Mouse (Mus musculus): Measurements from ENCODE around the gene Nol9.
A peak's percentile ranks its signal among the peaks of the same experiment; 100 is the strongest.

The Nol9 gene

GRCm38 (mm10) chr4:152092751-152093293 lies 53.7 kb downstream of the Nol9 start:
- no peak for DNase-seq (ENCODE audit: low spot score in 2 of 2)

DNA sequence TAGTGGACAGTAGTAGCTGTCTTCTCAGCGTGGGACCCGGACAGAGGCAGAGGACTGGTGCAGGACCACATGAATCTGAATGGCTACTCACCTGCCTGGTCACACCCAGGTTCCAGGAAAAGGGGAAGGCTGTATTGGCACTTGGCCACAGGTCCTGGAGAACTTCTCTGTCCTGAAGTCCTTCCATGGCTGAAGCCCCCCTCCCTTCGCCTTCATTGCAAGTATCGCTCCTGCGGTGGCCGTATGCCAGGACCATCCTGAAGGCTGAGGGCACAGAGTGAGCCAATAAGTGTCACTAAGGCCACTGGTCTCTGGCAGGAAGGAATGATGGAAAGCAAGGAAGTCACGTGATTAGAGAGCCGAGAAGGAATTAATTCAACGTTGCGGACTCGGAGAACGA lies 55.1 kb downstream of the Nol9 start:
- DNase-seq (ENCODE audit: low spot score in 2 of 2), result no peak

DNA sequence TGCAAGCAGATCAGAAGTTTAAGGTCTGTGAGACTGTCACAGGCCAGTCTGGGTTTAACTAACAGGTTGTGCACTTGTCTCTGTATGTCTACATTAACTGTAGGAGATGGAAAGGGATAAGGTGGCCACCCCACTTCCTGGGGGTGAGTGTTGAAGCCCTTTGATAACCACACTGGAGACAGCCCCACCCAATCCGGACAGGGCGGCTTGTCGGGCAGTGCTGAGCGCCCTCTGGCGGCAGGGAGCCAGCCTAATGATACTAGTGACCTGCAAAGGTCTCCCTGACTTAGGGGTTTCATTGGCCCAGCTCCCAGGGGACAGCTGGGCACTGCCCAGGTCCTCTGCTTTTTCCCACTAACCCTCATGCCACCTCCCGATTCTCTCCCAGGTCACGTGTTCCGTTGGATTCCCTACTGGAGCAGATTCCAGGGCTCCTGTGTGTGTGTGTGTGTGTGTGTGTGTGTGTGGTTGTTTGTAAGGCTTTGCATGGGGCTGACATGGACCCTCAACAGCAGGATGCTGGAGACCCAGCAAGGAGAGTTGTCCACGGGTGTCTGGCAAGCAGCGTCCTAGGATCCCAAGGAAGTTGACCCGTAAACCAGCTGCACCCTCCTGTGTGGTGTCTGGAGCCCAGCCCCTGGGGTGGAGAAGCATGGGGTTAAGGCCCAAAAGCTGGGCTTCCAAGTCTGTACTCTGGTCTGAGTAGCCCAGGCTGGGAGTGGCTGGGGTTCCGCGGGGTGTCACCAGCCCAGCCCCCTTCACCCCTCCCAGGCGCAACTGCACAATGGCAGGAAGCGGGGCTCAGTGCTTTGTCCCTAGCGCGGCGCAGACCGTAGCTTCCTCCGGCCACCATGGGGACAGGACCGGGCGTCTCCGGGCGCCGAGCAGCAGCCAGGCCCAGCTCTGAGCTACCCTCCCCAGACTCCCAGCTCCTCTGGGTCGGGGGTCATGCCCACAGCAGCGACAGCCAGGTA lies 57.1 kb downstream of the Nol9 start:
- peak in 1 of 2 experiments; percentile 69 for DNase-seq (ENCODE audit: low spot score in 2 of 2)

GRCm38 (mm10) chr4:152096927-152097326 lies 57.8 kb downstream of the Nol9 start:
- no peak for DNase-seq (ENCODE audit: low spot score in 2 of 2)

DNA sequence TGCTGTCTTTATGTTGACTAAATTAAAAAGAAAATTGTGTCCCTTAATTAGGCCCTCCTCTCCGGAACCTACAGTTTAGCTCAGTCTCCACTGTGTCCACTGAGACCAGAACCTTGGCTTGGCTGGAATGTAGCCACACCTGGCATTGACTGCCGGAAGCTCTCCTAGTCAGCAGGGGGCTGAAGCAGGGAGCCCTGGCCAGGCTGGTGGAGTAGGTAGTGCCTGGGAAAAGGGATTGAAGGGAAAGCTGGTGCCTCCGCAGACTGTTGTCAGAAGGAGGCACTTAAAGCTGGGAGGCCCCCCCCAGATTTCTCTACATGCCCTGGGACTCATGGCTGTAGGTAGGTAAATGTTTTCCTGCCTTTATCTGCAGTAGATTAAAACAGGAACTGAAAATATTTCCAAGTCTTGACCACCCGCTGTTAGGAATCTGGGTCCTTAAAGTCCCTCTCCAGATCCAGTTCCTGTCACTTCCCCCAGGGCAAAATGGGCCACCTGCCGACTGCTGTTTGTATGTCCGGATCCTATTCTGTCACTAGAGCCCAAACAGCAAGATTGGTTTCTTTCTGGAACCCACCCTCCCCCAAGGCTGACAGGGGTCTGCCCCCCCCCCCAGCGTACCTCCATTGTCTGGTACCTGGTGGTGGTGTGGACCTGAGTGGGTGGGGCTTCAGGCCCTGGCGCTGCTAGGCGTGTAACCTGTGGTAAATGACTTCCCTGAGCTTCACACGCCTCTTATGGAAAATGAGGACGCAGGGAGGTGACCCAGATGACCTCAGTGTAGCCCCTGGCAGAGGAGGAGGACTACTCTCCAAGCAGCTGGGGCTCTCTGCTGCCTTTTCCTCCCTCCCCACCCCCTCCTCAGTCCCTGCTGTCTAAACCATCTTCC lies 59.0 kb downstream of the Nol9 start:
- no peak for DNase-seq (ENCODE audit: low spot score in 2 of 2)

GRCm38 (mm10) chr4:152100541-152100940 lies 61.4 kb downstream of the Nol9 start:
- no peak for DNase-seq (ENCODE audit: low spot score in 2 of 2)

GRCm38 (mm10) chr4:152101081-152101653 lies 62.0 kb downstream of the Nol9 start:
- DNase-seq (ENCODE audit: low spot score in 2 of 2), result no peak

DNA sequence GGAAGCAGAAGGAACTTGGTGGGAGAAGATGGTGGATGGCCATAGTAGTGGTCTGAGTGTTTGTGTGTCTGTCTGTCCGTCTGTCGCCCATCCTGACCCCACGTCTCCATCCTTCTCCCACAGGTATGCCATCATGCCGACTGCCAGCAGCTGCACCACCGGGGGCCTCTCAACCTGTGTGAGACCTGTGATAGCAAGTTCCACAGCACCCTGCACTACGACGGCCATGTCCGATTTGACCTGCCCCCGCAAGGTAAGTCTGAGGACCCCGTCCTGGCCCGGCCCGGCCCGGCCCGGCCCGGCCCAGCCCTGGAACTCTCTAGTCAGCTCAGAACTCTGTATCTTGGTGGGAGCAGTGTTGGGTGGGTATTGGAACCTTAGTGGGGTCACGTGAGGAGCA lies 62.8 kb downstream of the Nol9 start:
- no peak for DNase-seq (ENCODE audit: low spot score in 2 of 2)

- DNase-seq (ENCODE audit: low spot score in 2 of 2), result peak; percentile 66 to 79
These were observed 63.9 kb downstream of the Nol9 start for GRCm38 (mm10) chr4:152103025-152103424.

GRCm38 (mm10) chr4:152106746-152107145 lies 67.6 kb downstream of the Nol9 start:
- no peak for DNase-seq (ENCODE audit: low spot score in 2 of 2)

- DNase-seq (ENCODE audit: low spot score in 2 of 2), result no peak
These were observed 68.4 kb downstream of the Nol9 start for GRCm38 (mm10) chr4:152107493-152107892.

- DNase-seq (ENCODE audit: low spot score in 2 of 2), result peak in 1 of 2 experiments; percentile 69
These were observed 68.9 kb downstream of the Nol9 start for GRCm38 (mm10) chr4:152107971-152108509.

DNA sequence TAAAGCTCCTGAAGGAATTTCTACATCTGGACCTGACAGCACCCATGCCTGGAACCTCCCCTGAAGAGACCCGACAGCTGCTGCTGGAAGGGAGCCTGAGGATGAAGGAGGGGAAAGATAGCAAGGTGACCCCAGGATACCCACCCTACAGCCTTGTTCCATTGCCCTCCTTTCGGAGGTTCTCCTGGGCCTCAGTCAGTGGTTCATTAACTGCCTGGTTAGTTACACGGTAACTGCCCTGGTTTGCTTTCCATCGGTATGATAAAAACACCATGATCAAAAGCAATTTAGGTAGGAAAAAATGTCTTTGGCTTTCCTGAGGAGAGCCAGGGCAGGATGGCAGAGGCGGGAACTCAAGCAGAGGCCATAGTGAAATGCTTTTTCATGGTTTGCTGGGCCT lies 69.6 kb downstream of the Nol9 start:
- no peak for DNase-seq (ENCODE audit: low spot score in 2 of 2)

DNA sequence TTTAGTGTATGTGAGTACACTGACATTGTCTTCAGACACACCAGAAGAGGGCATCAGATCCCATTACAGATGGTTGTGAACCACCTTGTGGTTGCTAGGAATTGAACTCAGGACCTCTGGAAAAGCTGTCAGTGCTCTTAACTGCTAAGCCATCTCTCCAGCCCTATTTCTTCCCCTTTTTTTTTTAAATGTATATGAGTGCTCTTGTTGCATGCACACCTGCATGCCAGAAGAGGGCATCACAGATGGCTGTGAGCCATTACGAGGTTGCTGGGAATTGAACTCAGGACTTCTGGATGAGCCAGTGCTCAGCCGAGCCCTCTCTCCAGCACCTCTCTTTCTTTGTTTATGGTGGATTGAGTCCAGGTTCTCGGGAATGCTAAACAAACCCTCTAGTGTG lies 70.4 kb downstream of the Nol9 start:
- no peak for DNase-seq (ENCODE audit: low spot score in 2 of 2)

GRCm38 (mm10) chr4:152110689-152111088 lies 71.6 kb downstream of the Nol9 start:
- DNase-seq (ENCODE audit: low spot score in 2 of 2), result no peak
